In the genomic region with DNA sequence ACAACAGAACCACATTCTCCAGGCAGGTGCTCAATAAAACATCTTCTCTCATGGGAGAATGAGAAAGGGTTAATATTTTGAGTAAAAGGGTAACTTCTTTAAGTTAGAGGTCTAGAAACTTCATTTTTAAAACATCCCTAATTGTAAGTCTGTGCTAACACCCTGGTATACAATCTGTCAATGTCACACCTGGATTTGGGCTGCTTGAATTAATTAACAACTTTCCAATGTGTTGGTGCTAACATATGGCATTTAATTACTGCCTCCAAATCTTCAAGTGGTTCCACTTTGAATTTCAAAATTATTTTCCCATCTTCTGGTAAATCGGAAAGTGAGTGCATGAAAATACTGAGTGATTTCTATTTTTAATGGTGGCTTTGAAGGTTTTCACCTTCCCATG, we compare ENCODE assay signal across 28 mouse cellular contexts.
"Had no signal": no experiment of that assay in that cellular context is flagged by ENCODE, and none has a peak within 500 bp of the region (broad histone marks: within the 10 kb centered on the region; RNA-seq: fewer than 3 reads in every experiment).

No protein-coding gene starts in this region.

- H3K9me3 ChIP-seq: heart, embryonic 13.5 days; heart, embryonic 15.5 days; hindbrain, embryonic 13.5 days; hindbrain, embryonic 15.5 days; kidney, embryonic 15.5 days; limb, embryonic 10.5 days; limb, embryonic 12.5 days; liver, embryonic 13.5 days; liver, embryonic 15.5 days had no signal

- H3K36me3 ChIP-seq: kidney, embryonic 15.5 days; limb, embryonic 10.5 days; limb, embryonic 12.5 days; liver, embryonic 13.5 days; liver, embryonic 15.5 days had no signal

- H3K27me3 ChIP-seq: heart, embryonic 13.5 days; heart, embryonic 15.5 days; hindbrain, embryonic 13.5 days; hindbrain, embryonic 15.5 days; kidney, embryonic 15.5 days; limb, embryonic 12.5 days; liver, embryonic 13.5 days; liver, embryonic 15.5 days had no signal

- H3K4me1 ChIP-seq: heart, embryonic 13.5 days; heart, embryonic 15.5 days; hindbrain, embryonic 13.5 days; kidney, embryonic 15.5 days; limb, embryonic 10.5 days; limb, embryonic 12.5 days; liver, embryonic 13.5 days; liver, embryonic 15.5 days had no signal

- H3K4me2 ChIP-seq: heart, embryonic 11.5 days; heart, embryonic 13.5 days; heart, embryonic 15.5 days; hindbrain, embryonic 13.5 days; hindbrain, embryonic 15.5 days; kidney, embryonic 15.5 days; limb, embryonic 12.5 days; liver, embryonic 11.5 days; liver, embryonic 13.5 days; liver, embryonic 15.5 days had no signal

- DNase-seq: gastrocnemius, adult 2 months; gastrocnemius, postnatal 10 days; gastrocnemius, postnatal 25 days; heart, adult 11 months; heart, adult 2 months; heart, postnatal 14 days; heart, postnatal 36 days; kidney, adult 11 months; kidney, adult 2 months; kidney, adult 9 months; kidney, postnatal 14 days; kidney, postnatal 36 days; layer of hippocampus, postnatal 36 days; liver; liver, embryonic 13.5 days had no signal

- ATAC-seq: hindbrain, postnatal 0 days; intestine, embryonic 16.5 days had no signal

- H3K27ac ChIP-seq: gastrocnemius, adult 2 months; heart, adult 2 months; heart, embryonic 13.5 days; heart, embryonic 15.5 days; hindbrain, embryonic 13.5 days; hindbrain, embryonic 15.5 days; hindbrain, postnatal 0 days; kidney, embryonic 15.5 days; kidney, postnatal 0 days; limb, embryonic 10.5 days; limb, embryonic 12.5 days; liver, embryonic 13.5 days; liver, embryonic 15.5 days had no signal

- H3K4me3 ChIP-seq: gastrocnemius, adult 2 months; heart, adult 2 months; heart, embryonic 13.5 days; heart, embryonic 15.5 days; hindbrain, embryonic 13.5 days; hindbrain, embryonic 15.5 days; kidney, embryonic 15.5 days; limb, embryonic 10.5 days; limb, embryonic 12.5 days; liver, embryonic 13.5 days; liver, embryonic 15.5 days had no signal

- H3K9ac ChIP-seq: heart, embryonic 13.5 days; heart, embryonic 15.5 days; hindbrain, embryonic 13.5 days; hindbrain, embryonic 15.5 days; kidney, embryonic 15.5 days; limb, embryonic 12.5 days; liver, embryonic 13.5 days; liver, embryonic 15.5 days had no signal
